Mouse (Mus musculus) limb, embryonic 10.5 days (tissue): ENCODE results near the gene A430078G23Rik. TPM values are rescaled to one million over a fixed set of nuclear protein-coding genes. Genes with fewer than 3 reads are reported as not detected.
"Not testable (repeated sequence)": the region's sequence is repeated elsewhere in the genome, so short reads cannot be mapped to it uniquely, and the experiment has no call there.

ENCODE experiments used
- DNase-seq: peaks from one replicate; pipeline ENCODE4 v3.0.0-alpha.2; 2017; ENCODE audit warnings: low spot score
- H3K27ac ChIP-seq: fragments of 300-500 bp; sonication (generic); 2 replicates; pipeline ENCODE4 v1.5.1; 2016; ENCODE audit warnings: mild to moderate bottlenecking
- H3K27me3 ChIP-seq: fragments of 300-500 bp; sonication (generic); 2 replicates; pipeline ENCODE4 v1.6.1; 2016; ENCODE audit warnings: low read depth, mild to moderate bottlenecking; ENCODE audit not compliant: poor library complexity, severe bottlenecking
- H3K36me3 ChIP-seq: fragments of 300-500 bp; sonication (generic); 2 replicates; pipeline ENCODE4 v1.6.1; 2016; ENCODE audit warnings: mild to moderate bottlenecking, moderate library complexity
- H3K4me1 ChIP-seq: fragments of 300-500 bp; sonication (generic); 2 replicates; pipeline ENCODE4 v1.6.1; 2016
- H3K4me3 ChIP-seq: fragments of 300-500 bp; sonication (generic); 2 replicates; pipeline ENCODE4 v1.5.1; 2016; ENCODE audit warnings: mild to moderate bottlenecking, moderate library complexity
- H3K9me3 ChIP-seq: fragments of 300-500 bp; sonication (generic); replicated peaks from 2 replicates; pipeline ENCODE4 v1.6.1; 2016; ENCODE audit warnings: mild to moderate bottlenecking
- WGBS: fragments of 180-500 bp; shearing (Covaris S2); methylation state at CpG from one replicate; pipeline ENCODE4 v1.1.7; 2016; 5-methylcytosine and 5-hydroxymethylcytosine counted together
- polyA plus RNA-seq: library from polyadenylated mRNA; unstranded; fragments of >200 nt; fragmentation: Nextera tagmentation; extraction: Ambion mirVana; gene quantifications from 2 replicates; pipeline ENCODE4 v1.2.1, GENCODE M21; 2016

The A430078G23Rik gene
- polyA plus RNA-seq, 1 experiment from 2014 or later = not detected

- Histone ChIP-seq H3K27me3 (no peaks in the 10 kb centered on the region), H3K27ac (no peak overlapping the region), H3K36me3 (no peaks in the 10 kb centered on the region), H3K9me3 (no peaks in the 10 kb centered on the region), H3K4me3 (no peak overlapping the region), H3K4me1 (no peaks in the 10 kb centered on the region)
- 89% methylated on average over 2 of the region's 2 CpGs for WGBS
- DNase-seq = no peak
These were observed 21.5 kb upstream of the A430078G23Rik start for GRCm38 (mm10) chr8:3331692-3332091.

- Histone ChIP-seq H3K4me1 (no peaks in the 10 kb centered on the region), H3K9me3 (no peaks in the 10 kb centered on the region), H3K27me3 (no peaks in the 10 kb centered on the region), H3K36me3 (no peaks in the 10 kb centered on the region), H3K4me3 (no peak overlapping the region), H3K27ac (no peak overlapping the region)
- no peak for DNase-seq
- WGBS = 81% methylated on average over 1 of the region's 1 CpGs
These were observed 17.3 kb upstream of the A430078G23Rik start for GRCm38 (mm10) chr8:3335881-3336280.

GRCm38 (mm10) chr8:3336658-3337524 lies 16.3 kb upstream of the A430078G23Rik start:
- Histone ChIP-seq H3K27me3 (no peaks in the 10 kb centered on the region), H3K9me3 (no peaks in the 10 kb centered on the region), H3K27ac (no peak overlapping the region), H3K4me3 (no peak overlapping the region), H3K36me3 (no peaks in the 10 kb centered on the region), H3K4me1 (no peaks in the 10 kb centered on the region)
- WGBS = 63% methylated on average over 9 of the region's 9 CpGs
- DNase-seq = peak; percentile 46

- H3K9me3 ChIP-seq, H3K27ac ChIP-seq, DNase-seq, H3K27me3 ChIP-seq, H3K4me3 ChIP-seq, H3K36me3 ChIP-seq, H3K4me1 ChIP-seq: not testable (repeated sequence)
- WGBS = 93% methylated on average over 3 of the region's 3 CpGs
These were observed 15.7 kb upstream of the A430078G23Rik start for GRCm38 (mm10) chr8:3337525-3337824.

GRCm38 (mm10) chr8:3337971-3338370 lies 15.2 kb upstream of the A430078G23Rik start:
- Histone ChIP-seq H3K9me3 (no peaks in the 10 kb centered on the region), H3K36me3 (no peaks in the 10 kb centered on the region), H3K27ac (no peak overlapping the region), H3K27me3 (no peaks in the 10 kb centered on the region), H3K4me1 (no peaks in the 10 kb centered on the region), H3K4me3 (no peak overlapping the region)
- WGBS = 94% methylated on average over 11 of the region's 11 CpGs
- no peak for DNase-seq

- not testable (repeated sequence) for DNase-seq, H3K27ac ChIP-seq
- 90% methylated on average over 3 of the region's 3 CpGs for WGBS
These were observed 12.5 kb upstream of the A430078G23Rik start for GRCm38 (mm10) chr8:3340711-3341110.

GRCm38 (mm10) chr8:3345337-3345736 lies 7.9 kb upstream of the A430078G23Rik start:
- H3K27me3 ChIP-seq = no peaks in the 10 kb centered on the region
- H3K4me1 ChIP-seq = no peaks in the 10 kb centered on the region
- 97% methylated on average over 6 of the region's 6 CpGs for WGBS

More at GRCm38 (mm10) chr8:3340711-3341110, 12.5 kb upstream of the A430078G23Rik start:
- not testable (repeated sequence) for H3K4me1 ChIP-seq, H3K36me3 ChIP-seq, H3K27me3 ChIP-seq, H3K4me3 ChIP-seq, H3K9me3 ChIP-seq

GRCm38 (mm10) chr8:3346691-3347413 lies 6.4 kb upstream of the A430078G23Rik start:
- H3K4me3 ChIP-seq = no peak overlapping the region
- no peaks in the 10 kb centered on the region for H3K4me1 ChIP-seq
- H3K27ac ChIP-seq = no peak overlapping the region
- no peak for DNase-seq
- 85% methylated on average over 5 of the region's 5 CpGs for WGBS
- H3K9me3 ChIP-seq = no peaks in the 10 kb centered on the region
- no peaks in the 10 kb centered on the region for H3K27me3 ChIP-seq
- no peaks in the 10 kb centered on the region for H3K36me3 ChIP-seq

More at GRCm38 (mm10) chr8:3345337-3345736, 7.9 kb upstream of the A430078G23Rik start:
- Histone ChIP-seq H3K9me3 (no peaks in the 10 kb centered on the region), H3K27ac (no peak overlapping the region), H3K4me3 (no peak overlapping the region), H3K36me3 (no peaks in the 10 kb centered on the region)
- no peak for DNase-seq

- no peaks in the 10 kb centered on the region for H3K4me1 ChIP-seq
- no peak overlapping the region for H3K27ac ChIP-seq
- no peaks in the 10 kb centered on the region for H3K27me3 ChIP-seq
- DNase-seq = no peak
- no peaks in the 10 kb centered on the region for H3K9me3 ChIP-seq
- no peaks in the 10 kb centered on the region for H3K36me3 ChIP-seq
- WGBS = 55% methylated on average over 13 of the region's 13 CpGs
- H3K4me3 ChIP-seq = no peak overlapping the region
These were observed 4.9 kb upstream of the A430078G23Rik start for GRCm38 (mm10) chr8:3348142-3348823.

- Histone ChIP-seq H3K4me3 (no peak overlapping the region), H3K27me3 (no peaks in the 10 kb centered on the region), H3K27ac (no peak overlapping the region), H3K9me3 (no peaks in the 10 kb centered on the region), H3K4me1 (no peaks in the 10 kb centered on the region), H3K36me3 (no peaks in the 10 kb centered on the region)
- WGBS = 73% methylated on average over 6 of the region's 6 CpGs
- DNase-seq = no peak
These were observed 2.5 kb upstream of the A430078G23Rik start for GRCm38 (mm10) chr8:3350747-3351146.

- 84% methylated on average over 6 of the region's 6 CpGs for WGBS
These were observed 500 bp upstream of the A430078G23Rik start for GRCm38 (mm10) chr8:3352715-3353114.

GRCm38 (mm10) chr8:3353811-3354442 lies 712 bp downstream of the A430078G23Rik start:
- no peak overlapping the region for H3K27ac ChIP-seq
- H3K36me3 ChIP-seq = no peaks in the 10 kb centered on the region
- no peaks in the 10 kb centered on the region for H3K27me3 ChIP-seq
- no peaks in the 10 kb centered on the region for H3K9me3 ChIP-seq
- WGBS = 87% methylated on average over 6 of the region's 6 CpGs
- no peaks in the 10 kb centered on the region for H3K4me1 ChIP-seq
- DNase-seq = no peak
- no peak overlapping the region for H3K4me3 ChIP-seq

More at GRCm38 (mm10) chr8:3352715-3353114, 500 bp upstream of the A430078G23Rik start:
- Histone ChIP-seq H3K9me3 (no peaks in the 10 kb centered on the region), H3K27ac (no peak overlapping the region), H3K27me3 (no peaks in the 10 kb centered on the region), H3K36me3 (no peaks in the 10 kb centered on the region), H3K4me3 (no peak overlapping the region), H3K4me1 (no peaks in the 10 kb centered on the region)
- no peak for DNase-seq
